13 mouse cellular contexts compared by ENCODE assay signal in genomic region chr5:133167001-133167461, GRCm38 (mm10).
DNase-seq lines count a peak whose midpoint lies in the region; ATAC-seq and TF ChIP-seq lines count a peak whose summit lies in the region.
"Had no signal": no experiment of that assay in that cellular context is flagged by ENCODE, and none has a peak within 500 bp of the region (broad histone marks: within the 10 kb centered on the region; RNA-seq: fewer than 3 reads in every experiment).

No protein-coding gene starts in this region.

- no peaks in the 10 kb centered on the region for H3K36me3 ChIP-seq in intestine, embryonic 14.5 days (ENCODE audit: control insufficient read depth, insufficient read depth, low read length)
- H3K36me3 ChIP-seq in intestine, postnatal 0 days (ENCODE audit: control insufficient read depth, insufficient read depth) = no peaks in the 10 kb centered on the region
- H3K36me3 ChIP-seq in limb, embryonic 11.5 days (ENCODE audit: control insufficient read depth, insufficient read depth, low read length) = no peaks in the 10 kb centered on the region
- H3K36me3 ChIP-seq: kidney, embryonic 15.5 days had no signal

- no peak overlapping the region for H3K4me2 ChIP-seq in intestine, embryonic 14.5 days (ENCODE audit: low read length)
- H3K4me2 ChIP-seq in intestine, postnatal 0 days (replicated peaks; ENCODE audit: low read depth) = no peak overlapping the region
- H3K4me2 ChIP-seq in limb, embryonic 11.5 days (ENCODE audit: low read depth, severe bottlenecking) = no peak overlapping the region
- H3K4me2 ChIP-seq: kidney, embryonic 15.5 days had no signal

- H3K4me3 ChIP-seq in intestine, embryonic 14.5 days (ENCODE audit: low read depth, low read length) = no peak overlapping the region
- H3K4me3 ChIP-seq in intestine, postnatal 0 days (ENCODE audit: low read depth, low read length) = no peak overlapping the region
- no peak overlapping the region for H3K4me3 ChIP-seq in limb, embryonic 11.5 days (ENCODE audit: low read depth, low read length)
- H3K4me3 ChIP-seq in cerebellum, adult 2 months (replicated peaks; ENCODE audit: insufficient read depth, low read depth, low read length) = no peak overlapping the region
- H3K4me3 ChIP-seq: kidney, embryonic 15.5 days had no signal

- 0 out of 2 replicates have a peak overlapping the region, but pooled peaks have one; percentile 30 for H3K27ac ChIP-seq in intestine, embryonic 14.5 days (ENCODE audit: low read depth)
- no peak overlapping the region for H3K27ac ChIP-seq in intestine, postnatal 0 days (ENCODE audit: low read depth, low read length)
- H3K27ac ChIP-seq in limb, embryonic 11.5 days (replicated peaks; ENCODE audit: low read depth, low read length) = peak overlapping the region; percentile 49
- no peak overlapping the region for H3K27ac ChIP-seq in cerebellum, adult 2 months (ENCODE audit: insufficient read depth, low read length)
- H3K27ac ChIP-seq: kidney, embryonic 15.5 days had no signal

- 5% methylated on average over 5 of the region's 5 CpGs for WGBS in intestine, embryonic 14.5 days
- 20% methylated on average over 5 of the region's 5 CpGs for WGBS in intestine, postnatal 0 days
- WGBS in limb, embryonic 11.5 days = 7% methylated on average over 5 of the region's 5 CpGs
- WGBS in cerebellum, adult 2 months = 68% methylated on average over 5 of the region's 5 CpGs

- peak; percentile 83 for ATAC-seq in intestine, embryonic 14.5 days (replicated peaks; ENCODE audit: low FRiP score, low TSS enrichment, low read depth)
- ATAC-seq in intestine, postnatal 0 days = no peak
- peak; percentile 82 for ATAC-seq in limb, embryonic 11.5 days (ENCODE audit: insufficient number of reproducible peaks, low FRiP score, low TSS enrichment, low read depth)
- ATAC-seq: hindbrain, embryonic 16.5 days; Patski had no signal

- no peak for TF ChIP-seq POLR2A in cerebellum, adult 2 months (IDR thresholded peaks at IDR 0.05; ENCODE audit: borderline replicate concordance, insufficient read depth, low read length)

- no peaks in the 10 kb centered on the region for H3K27me3 ChIP-seq in intestine, embryonic 14.5 days (replicated peaks; ENCODE audit: control insufficient read depth, insufficient read depth, low read length)
- H3K27me3 ChIP-seq in intestine, postnatal 0 days (replicated peaks; ENCODE audit: control insufficient read depth, insufficient read depth, low read length) = no peaks in the 10 kb centered on the region
- no peaks in the 10 kb centered on the region for H3K27me3 ChIP-seq in limb, embryonic 11.5 days (ENCODE audit: control insufficient read depth, insufficient read depth, low read length)
- H3K27me3 ChIP-seq in cerebellum, adult 2 months (ENCODE audit: control insufficient read depth, insufficient read depth, low read length) = no peaks in the 10 kb centered on the region
- H3K27me3 ChIP-seq: kidney, embryonic 15.5 days; Patski had no signal

- no peak for TF ChIP-seq CTCF in intestine, postnatal 0 days (IDR thresholded peaks at IDR 0.05; ENCODE audit: low read depth)
- TF ChIP-seq CTCF in cerebellum, adult 2 months (IDR thresholded peaks at IDR 0.05; ENCODE audit: borderline replicate concordance, insufficient read depth, low read depth, low read length) = no peak

- peak; percentile 62 for DNase-seq in intestine, embryonic 14.5 days (ENCODE audit: low spot score)
- peak; percentile 57 for DNase-seq in brain, adult 2 months (ENCODE audit: low read depth, low spot score)
- DNase-seq in embryo, embryonic 11 days = peak; percentile 40
- peak; percentile 54 for DNase-seq in limb, embryonic 11.5 days (ENCODE audit: low spot score)
- DNase-seq in cerebellum, adult 2 months = no peak
- DNase-seq in left cerebral cortex, adult 8-10 months (ENCODE audit: low spot score in 2 of 2) = no peak
- DNase-seq: adrenal gland, adult 8-10 months; cerebellum, postnatal 36 days; right cerebral cortex, postnatal 4 days had no signal

- no peaks in the 10 kb centered on the region for H3K9me3 ChIP-seq in intestine, embryonic 14.5 days (ENCODE audit: control insufficient read depth, low read length)
- no peaks in the 10 kb centered on the region for H3K9me3 ChIP-seq in intestine, postnatal 0 days (ENCODE audit: control insufficient read depth)
- no peaks in the 10 kb centered on the region for H3K9me3 ChIP-seq in limb, embryonic 11.5 days (ENCODE audit: control insufficient read depth, low read length)
- H3K9me3 ChIP-seq: kidney, embryonic 15.5 days had no signal

- peaks cover 13% of the 10 kb centered on the region for H3K4me1 ChIP-seq in intestine, embryonic 14.5 days (replicated peaks; ENCODE audit: control insufficient read depth, insufficient read depth, low read length)
- no peaks in the 10 kb centered on the region for H3K4me1 ChIP-seq in intestine, postnatal 0 days (replicated peaks; ENCODE audit: control insufficient read depth, insufficient read depth, low read length)
- H3K4me1 ChIP-seq in limb, embryonic 11.5 days (ENCODE audit: control insufficient read depth, insufficient read depth, low read length) = peaks cover 21% of the 10 kb centered on the region
- H3K4me1 ChIP-seq in cerebellum, adult 2 months (ENCODE audit: control insufficient read depth, insufficient read depth, low read length) = no peaks in the 10 kb centered on the region

- no peak overlapping the region for H3K9ac ChIP-seq in intestine, embryonic 14.5 days (ENCODE audit: low read length)
- H3K9ac ChIP-seq in intestine, postnatal 0 days (ENCODE audit: low read depth, low read length) = no peak overlapping the region
- no peak overlapping the region for H3K9ac ChIP-seq in limb, embryonic 11.5 days (ENCODE audit: low read length)
- H3K9ac ChIP-seq: kidney, embryonic 15.5 days had no signal

Comparison
In these comparisons a context has a peak if more than half of its experiments do, and no peak if none do; other contexts are left out.
1. H3K27ac ChIP-seq: peak in intestine, embryonic 14.5 days (single experiment) and limb, embryonic 11.5 days (single experiment); none in intestine, postnatal 0 days (single experiment) and cerebellum, adult 2 months (single experiment).
2. DNase-seq: peak in intestine, embryonic 14.5 days (single experiment), brain, adult 2 months (single experiment), embryo, embryonic 11 days (single experiment) and limb, embryonic 11.5 days (single experiment); none in cerebellum, adult 2 months (0 of 2) and left cerebral cortex, adult 8-10 months (0 of 2).